Mouse (Mus musculus): Measurements from ENCODE around the gene Tnpo1.

DNA sequence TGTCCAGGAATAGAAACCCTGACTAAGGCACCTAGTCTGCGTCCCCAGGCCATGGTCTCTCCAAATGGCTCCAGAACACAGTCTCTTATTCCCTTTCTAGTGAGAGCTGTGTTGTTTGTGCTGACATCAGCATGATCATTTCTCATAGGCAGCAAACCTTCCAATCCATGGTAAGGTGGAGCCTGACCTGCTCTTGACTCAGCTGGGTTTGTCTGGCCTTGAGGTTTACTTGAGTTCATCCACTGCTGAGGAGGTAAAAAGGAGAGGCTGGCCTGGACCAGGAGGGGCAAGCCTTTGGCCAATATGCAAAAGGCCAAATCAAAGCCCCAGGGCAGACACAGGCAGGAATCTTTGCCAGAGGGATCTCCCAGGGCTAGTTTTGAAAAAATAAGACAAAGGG, 37.4 kb upstream of the Tnpo1 start:
- no peak for TF ChIP-seq CTCF (IDR thresholded peaks at IDR 0.05; ENCODE audit: borderline replicate concordance, extremely low read depth, insufficient read depth, insufficient read length)
- TF ChIP-seq POLR2A (IDR thresholded peaks at IDR 0.05; ENCODE audit: borderline replicate concordance, extremely low read depth, insufficient read depth, insufficient read length, poor library complexity, severe bottlenecking): no peak
